Mouse (Mus musculus) embryonic facial prominence, embryonic 14.5 days (tissue): ENCODE measurements around the gene Sdc4. TPM values are rescaled to one million over a fixed set of nuclear protein-coding genes. Genes with fewer than 3 reads are reported as not detected.

ENCODE experiments used
- ATAC-seq: fragments of 200-750 bp; cut with Nextera tagmentation; 2 replicates; pipeline ENCODE4 v1.8.0; 2017; ENCODE audit warnings: low read depth, moderate number of reproducible peaks, moderate TSS enrichment
- DNase-seq: peaks from one replicate; pipeline ENCODE4 v3.0.0-alpha.2; 2015; ENCODE audit warnings: low spot score
- H3K27ac ChIP-seq: fragments of 300-500 bp; sonication (generic); replicated peaks from 2 replicates; pipeline ENCODE4 v1.5.1; 2014; ENCODE audit warnings: low read depth, mild to moderate bottlenecking, low read length, moderate library complexity
- H3K27me3 ChIP-seq: fragments of 300-500 bp; sonication (generic); replicated peaks from 2 replicates; pipeline ENCODE4 v1.6.1; 2014; ENCODE audit warnings: low read length; ENCODE audit not compliant: control insufficient read depth, insufficient read depth
- H3K36me3 ChIP-seq: fragments of 300-500 bp; sonication (generic); 2 replicates; pipeline ENCODE4 v1.6.1; 2014; ENCODE audit warnings: low read length, mixed read lengths; ENCODE audit not compliant: control insufficient read depth, insufficient read depth
- H3K4me1 ChIP-seq: fragments of 300-500 bp; sonication (generic); 2 replicates; pipeline ENCODE4 v1.6.1; 2014; ENCODE audit warnings: antibody characterized with exemption, low read length; ENCODE audit not compliant: control insufficient read depth, insufficient read depth
- H3K4me2 ChIP-seq: fragments of 300-500 bp; sonication (generic); 2 replicates; pipeline ENCODE4 v1.6.1; 2014; ENCODE audit warnings: low read depth, mild to moderate bottlenecking, low read length, moderate library complexity, mixed read lengths
- H3K4me3 ChIP-seq: fragments of 300-500 bp; sonication (generic); 2 replicates; pipeline ENCODE4 v1.5.1; 2014; ENCODE audit warnings: low read depth, mild to moderate bottlenecking, low read length
- H3K9ac ChIP-seq: fragments of 300-500 bp; sonication (generic); 2 replicates; pipeline ENCODE4 v1.6.1; 2014; ENCODE audit warnings: low read depth, mild to moderate bottlenecking, low read length, moderate library complexity, mixed read lengths
- H3K9me3 ChIP-seq: fragments of 300-500 bp; sonication (generic); 2 replicates; pipeline ENCODE4 v1.6.1; 2016; ENCODE audit warnings: low read length; ENCODE audit not compliant: control insufficient read depth
- WGBS: fragments of 180-500 bp; shearing (Covaris S2); extraction: QIAGEN DNeasy Blood & Tissue Kit; methylation state at CpG from one replicate; pipeline ENCODE4 v1.1.7; 2014; 5-methylcytosine and 5-hydroxymethylcytosine counted together
- polyA plus RNA-seq: library from polyadenylated mRNA; unstranded; fragments of >200 nt; fragmentation: Nextera tagmentation; extraction: Ambion mirVana; gene quantifications from 2 replicates; pipeline ENCODE4 v1.2.1, GENCODE M21; 2014

Sdc4 gene
- polyA plus RNA-seq, 1 experiment from 2014 or later = 57.1 TPM

GRCm38 (mm10) chr2:164377478-164378426 lies 65.9 kb downstream of the Sdc4 start:
- WGBS = 84% methylated on average over 15 of the region's 15 CpGs
- H3K27ac ChIP-seq = no peak overlapping the region
- no peak overlapping the region for H3K9ac ChIP-seq
- ATAC-seq (no peak), DNase-seq (no peak)
- H3K4me2 ChIP-seq = no peak overlapping the region
- no peaks in the 10 kb centered on the region for H3K9me3 ChIP-seq
- H3K36me3 ChIP-seq = no peaks in the 10 kb centered on the region
- no peaks in the 10 kb centered on the region for H3K4me1 ChIP-seq
- no peak overlapping the region for H3K4me3 ChIP-seq
- H3K27me3 ChIP-seq = no peaks in the 10 kb centered on the region

Other genes with a start within 250 kb of the Sdc4 start
- gene Wfdc15a, start 243.8 kb downstream of the Sdc4 start, polyA plus RNA-seq = not detected in 2 replicates
- gene Wfdc15b, start 222.2 kb downstream of the Sdc4 start, polyA plus RNA-seq = 0.39 TPM in 1 of 2 replicates, not detected in the other
- gene Svs2, start 205.4 kb downstream of the Sdc4 start, polyA plus RNA-seq = not detected in 2 replicates
- not detected in 2 replicates for gene Svs3b, start 187.2 kb downstream of the Sdc4 start, polyA plus RNA-seq
- not detected in 2 replicates for gene Svs4, start 165.4 kb downstream of the Sdc4 start, polyA plus RNA-seq
- gene Svs3a, start 154.6 kb downstream of the Sdc4 start, polyA plus RNA-seq = not detected in 2 replicates
- not detected in 2 replicates for gene Svs6, start 127.1 kb downstream of the Sdc4 start, polyA plus RNA-seq
- not detected in 2 replicates for gene Svs5, start 111.1 kb downstream of the Sdc4 start, polyA plus RNA-seq
- 1.3 and 2.1 TPM in 2 replicates for gene Slpi, start 54.8 kb downstream of the Sdc4 start, polyA plus RNA-seq
- 0.42 and 0.52 TPM in 2 replicates for gene Rbpjl, start 40.7 kb downstream of the Sdc4 start, polyA plus RNA-seq
- 15.6 and 20.6 TPM in 2 replicates for gene Matn4, start 38.7 kb downstream of the Sdc4 start, polyA plus RNA-seq
- gene Sys1, start 13.1 kb upstream of the Sdc4 start, polyA plus RNA-seq = 63.3 and 68.3 TPM in 2 replicates
- gene Gm20458, start 17.1 kb upstream of the Sdc4 start, polyA plus RNA-seq = 12.5 and 14.7 TPM in 2 replicates
- not detected in 2 replicates for gene Trp53tg5, start 29.8 kb upstream of the Sdc4 start, polyA plus RNA-seq
- 4.1 and 10.5 TPM in 2 replicates for gene Dbndd2, start 42.2 kb upstream of the Sdc4 start, polyA plus RNA-seq
- 72.9 and 76.9 TPM in 2 replicates for gene Pigt, start 53.6 kb upstream of the Sdc4 start, polyA plus RNA-seq
- 53.7 and 62.4 TPM in 2 replicates for gene Wfdc2, start 118.5 kb upstream of the Sdc4 start, polyA plus RNA-seq
- not detected in 2 replicates for gene Spint3, start 129.6 kb upstream of the Sdc4 start, polyA plus RNA-seq
- gene Wfdc6a, start 141.6 kb upstream of the Sdc4 start, polyA plus RNA-seq = 0.51 TPM in 1 of 2 replicates, not detected in the other
- not detected in 2 replicates for gene Eppin, start 149.7 kb upstream of the Sdc4 start, polyA plus RNA-seq
- gene Wfdc6b, start 169.6 kb upstream of the Sdc4 start, polyA plus RNA-seq = not detected in 2 replicates
- gene Wfdc8, start 169.7 kb upstream of the Sdc4 start, polyA plus RNA-seq = 0.11 TPM in 1 of 2 replicates, not detected in the other
- gene Wfdc16, start 194.9 kb upstream of the Sdc4 start, polyA plus RNA-seq = not detected in 2 replicates
- 0.69 and 1.1 TPM in 2 replicates for gene Wfdc10, start 212.2 kb upstream of the Sdc4 start, polyA plus RNA-seq
- not detected in 2 replicates for gene Wfdc9, start 212.7 kb upstream of the Sdc4 start, polyA plus RNA-seq
- gene Wfdc11, start 230.2 kb upstream of the Sdc4 start, polyA plus RNA-seq = not detected in 2 replicates
- gene Wfdc13, start 241.2 kb upstream of the Sdc4 start, polyA plus RNA-seq = 0.21 TPM in 1 of 2 replicates, not detected in the other